Mouse (Mus musculus) lung, postnatal 0 days (tissue): ENCODE measurements around the gene Gadd45a. TPM values are rescaled to one million over a fixed set of nuclear protein-coding genes. Genes with fewer than 3 reads are reported as not detected.

Experiments used
- ATAC-seq: fragments of 200-750 bp; cut with Nextera tagmentation; 2 replicates; pipeline ENCODE4 v1.8.0; 2017; ENCODE audit warnings: moderate library complexity
- DNase-seq: peaks from one replicate; pipeline ENCODE4 v3.0.0-alpha.2; 2016; ENCODE audit warnings: low spot score
- H3K27ac ChIP-seq: fragments of 300-500 bp; sonication (generic); 2 replicates; pipeline ENCODE4 v1.5.1; 2014; ENCODE audit warnings: antibody characterized with exemption, mild to moderate bottlenecking, low read length, mixed read lengths
- H3K27me3 ChIP-seq: fragments of 300-500 bp; sonication (generic); replicated peaks from 2 replicates; pipeline ENCODE4 v1.6.1; 2014; ENCODE audit warnings: low read length, mixed read lengths; ENCODE audit not compliant: insufficient read depth
- H3K36me3 ChIP-seq: fragments of 300-500 bp; sonication (generic); 2 replicates; pipeline ENCODE4 v1.6.1; 2014; ENCODE audit warnings: low read length, mixed read lengths; ENCODE audit not compliant: insufficient read depth
- H3K4me1 ChIP-seq: fragments of 300-500 bp; sonication (generic); 2 replicates; pipeline ENCODE4 v1.6.1; 2014; ENCODE audit warnings: antibody characterized with exemption, low read depth, low read length, mixed read lengths; ENCODE audit not compliant: insufficient read depth
- H3K4me2 ChIP-seq: fragments of 300-500 bp; sonication (generic); replicated peaks from 2 replicates; pipeline ENCODE4 v1.6.1; 2014; ENCODE audit warnings: low read depth, mild to moderate bottlenecking, low read length, moderate library complexity, mixed read lengths
- H3K4me3 ChIP-seq: fragments of 300-500 bp; sonication (generic); 2 replicates; pipeline ENCODE4 v1.5.1; 2014; ENCODE audit warnings: low read depth, low read length
- H3K9ac ChIP-seq: fragments of 300-500 bp; sonication (generic); replicated peaks from 2 replicates; pipeline ENCODE4 v1.6.1; 2014; ENCODE audit warnings: low read depth, mild to moderate bottlenecking
- H3K9me3 ChIP-seq: fragments of 300-500 bp; sonication (generic); 2 replicates; pipeline ENCODE4 v1.6.1; 2016; ENCODE audit warnings: low read length, mixed read lengths
- CTCF ChIP-seq: IDR thresholded peaks from 2 replicates; pipeline ENCODE4 v1.5.1; 2016; ENCODE audit warnings: antibody characterized with exemption, mild to moderate bottlenecking
- EP300 ChIP-seq: IDR thresholded peaks from 2 replicates; pipeline ENCODE4 v1.6.1; 2016; ENCODE audit warnings: antibody characterized with exemption, mild to moderate bottlenecking, control low read depth
- WGBS: fragments of 180-500 bp; shearing (Covaris S2); extraction: QIAGEN DNeasy Blood & Tissue Kit; methylation state at CpG from one replicate; pipeline ENCODE4 v1.1.7; 2014; 5-methylcytosine and 5-hydroxymethylcytosine counted together
- polyA plus RNA-seq: library from polyadenylated mRNA; unstranded; fragments of >200 nt; fragmentation: Nextera tagmentation; extraction: Ambion mirVana; gene quantifications from 2 replicates; pipeline ENCODE4 v1.2.1, GENCODE M21; 2015

The Gadd45a gene
- polyA plus RNA-seq, 1 experiment from 2014 or later = 34.7 TPM

GRCm38 (mm10) chr6:66989518-66989917 is 47.7 kb downstream of the Gadd45a start:
- 54% methylated on average over 3 of the region's 3 CpGs for WGBS
- TF ChIP-seq CTCF = no peak
- no peak for TF ChIP-seq EP300

GRCm38 (mm10) chr6:66989037-66989436 is 48.2 kb downstream of the Gadd45a start:
- H3K27me3 ChIP-seq = no peaks in the 10 kb centered on the region
- ATAC-seq (no peak), DNase-seq (no peak)
- TF ChIP-seq CTCF (no peak), EP300 (no peak)
- no peaks in the 10 kb centered on the region for H3K36me3 ChIP-seq
- peaks cover 3% of the 10 kb centered on the region; the same call in 1 of the 2 replicates for H3K4me1 ChIP-seq
- H3K4me2 ChIP-seq = no peak overlapping the region
- no peaks in the 10 kb centered on the region for H3K9me3 ChIP-seq
- WGBS = 80% methylated on average over 6 of the region's 6 CpGs
- no peak overlapping the region for H3K9ac ChIP-seq
- H3K27ac ChIP-seq = no peak overlapping the region
- H3K4me3 ChIP-seq = no peak overlapping the region

More at GRCm38 (mm10) chr6:66989518-66989917, 47.7 kb downstream of the Gadd45a start:
- H3K4me1 ChIP-seq = no peaks in the 10 kb centered on the region
- DNase-seq (no peak), ATAC-seq (no peak)
- H3K9ac ChIP-seq = no peak overlapping the region
- H3K27ac ChIP-seq = no peak overlapping the region
- H3K36me3 ChIP-seq = no peaks in the 10 kb centered on the region
- no peak overlapping the region for H3K4me3 ChIP-seq
- no peak overlapping the region for H3K4me2 ChIP-seq
- H3K9me3 ChIP-seq = no peaks in the 10 kb centered on the region
- no peaks in the 10 kb centered on the region for H3K27me3 ChIP-seq

- Histone ChIP-seq H3K4me3 (no peak overlapping the region), H3K27me3 (no peaks in the 10 kb centered on the region), H3K27ac (no peak overlapping the region), H3K4me1 (peaks cover 5% of the 10 kb centered on the region; the same call in 1 of the 2 replicates), H3K9me3 (no peaks in the 10 kb centered on the region), H3K36me3 (no peaks in the 10 kb centered on the region), H3K9ac (no peak overlapping the region), H3K4me2 (no peak overlapping the region)
- DNase-seq (no peak), ATAC-seq (no peak)
- no peak for TF ChIP-seq CTCF
- TF ChIP-seq EP300 = no peak
- 90% methylated on average over 9 of the region's 9 CpGs for WGBS
These were observed 48.9 kb downstream of the Gadd45a start for GRCm38 (mm10) chr6:66988363-66988762.

- TF ChIP-seq CTCF (no peak), EP300 (no peak)
- no peak for DNase-seq
These were observed 49.6 kb downstream of the Gadd45a start for GRCm38 (mm10) chr6:66987643-66988042.

GRCm38 (mm10) chr6:66986063-66986462 is 51.2 kb downstream of the Gadd45a start:
- Histone ChIP-seq H3K9me3 (no peaks in the 10 kb centered on the region), H3K27ac (no peak overlapping the region), H3K4me3 (no peak overlapping the region), H3K36me3 (no peaks in the 10 kb centered on the region), H3K4me2 (no peak overlapping the region), H3K4me1 (peaks cover 5% of the 10 kb centered on the region; the same call in 1 of the 2 replicates), H3K9ac (no peak overlapping the region), H3K27me3 (no peaks in the 10 kb centered on the region)
- ATAC-seq (no peak), DNase-seq (no peak)
- no peak for TF ChIP-seq EP300
- TF ChIP-seq CTCF = no peak
- WGBS = 87% methylated on average over 12 of the region's 12 CpGs

More at GRCm38 (mm10) chr6:66987643-66988042, 49.6 kb downstream of the Gadd45a start:
- Histone ChIP-seq H3K36me3 (no peaks in the 10 kb centered on the region), H3K9ac (no peak overlapping the region), H3K4me1 (peaks cover 5% of the 10 kb centered on the region; the same call in 1 of the 2 replicates), H3K27ac (no peak overlapping the region), H3K9me3 (no peaks in the 10 kb centered on the region), H3K4me3 (no peak overlapping the region), H3K4me2 (no peak overlapping the region), H3K27me3 (no peaks in the 10 kb centered on the region)
- peak; percentile 53 for ATAC-seq
- WGBS = 64% methylated on average over 3 of the region's 3 CpGs

- TF ChIP-seq CTCF = no peak
- TF ChIP-seq EP300 = no peak
- DNase-seq (no peak), ATAC-seq (no peak)
- 68% methylated on average over 7 of the region's 7 CpGs for WGBS
- H3K36me3 ChIP-seq = no peaks in the 10 kb centered on the region
- H3K4me2 ChIP-seq = no peak overlapping the region
- no peaks in the 10 kb centered on the region for H3K9me3 ChIP-seq
- no peak overlapping the region for H3K4me3 ChIP-seq
- no peak overlapping the region for H3K9ac ChIP-seq
- H3K4me1 ChIP-seq = peaks cover 5% of the 10 kb centered on the region; the same call in 1 of the 2 replicates
- H3K27me3 ChIP-seq = no peaks in the 10 kb centered on the region
- H3K27ac ChIP-seq = no peak overlapping the region
These were observed 51.8 kb downstream of the Gadd45a start for GRCm38 (mm10) chr6:66985500-66985899.

Other genes with a start within 250 kb of the Gadd45a start
- gene Vmn1r39, start 226.8 kb downstream of the Gadd45a start, polyA plus RNA-seq = not detected in 2 replicates
- gene Gng12, start 141.1 kb downstream of the Gadd45a start, polyA plus RNA-seq = 77.1 and 82.5 TPM in 2 replicates
- gene Serbp1, start 200.7 kb upstream of the Gadd45a start, polyA plus RNA-seq = 175 and 194 TPM in 2 replicates